Mouse (Mus musculus) limb, embryonic 10.5 days (tissue): ENCODE data around the gene Iffo1. TPM values are rescaled to one million over a fixed set of nuclear protein-coding genes. Genes with fewer than 3 reads are reported as not detected.
"Not testable (repeated sequence)": the region's sequence is repeated elsewhere in the genome, so short reads cannot be mapped to it uniquely, and the experiment has no call there.

ENCODE experiments used
- DNase-seq: peaks from one replicate; pipeline ENCODE4 v3.0.0-alpha.2; 2017; ENCODE audit warnings: low spot score
- H3K27ac ChIP-seq: fragments of 300-500 bp; sonication (generic); 2 replicates; pipeline ENCODE4 v1.5.1; 2016; ENCODE audit warnings: mild to moderate bottlenecking
- H3K27me3 ChIP-seq: fragments of 300-500 bp; sonication (generic); 2 replicates; pipeline ENCODE4 v1.6.1; 2016; ENCODE audit warnings: low read depth, mild to moderate bottlenecking; ENCODE audit not compliant: poor library complexity, severe bottlenecking
- H3K36me3 ChIP-seq: fragments of 300-500 bp; sonication (generic); 2 replicates; pipeline ENCODE4 v1.6.1; 2016; ENCODE audit warnings: mild to moderate bottlenecking, moderate library complexity
- H3K4me1 ChIP-seq: fragments of 300-500 bp; sonication (generic); 2 replicates; pipeline ENCODE4 v1.6.1; 2016
- H3K4me3 ChIP-seq: fragments of 300-500 bp; sonication (generic); 2 replicates; pipeline ENCODE4 v1.5.1; 2016; ENCODE audit warnings: mild to moderate bottlenecking, moderate library complexity
- H3K9me3 ChIP-seq: fragments of 300-500 bp; sonication (generic); replicated peaks from 2 replicates; pipeline ENCODE4 v1.6.1; 2016; ENCODE audit warnings: mild to moderate bottlenecking
- WGBS: fragments of 180-500 bp; shearing (Covaris S2); methylation state at CpG from one replicate; pipeline ENCODE4 v1.1.7; 2016; 5-methylcytosine and 5-hydroxymethylcytosine counted together
- polyA plus RNA-seq: library from polyadenylated mRNA; unstranded; fragments of >200 nt; fragmentation: Nextera tagmentation; extraction: Ambion mirVana; gene quantifications from 2 replicates; pipeline ENCODE4 v1.2.1, GENCODE M21; 2016

Gene Iffo1
- polyA plus RNA-seq, 1 experiment from 2014 or later: 15.5 TPM

- H3K4me3 ChIP-seq: no peak overlapping the region
- no peaks in the 10 kb centered on the region for H3K27me3 ChIP-seq
- no peak overlapping the region for H3K27ac ChIP-seq
- H3K36me3 ChIP-seq: peaks cover 91% of the 10 kb centered on the region
- no peak for DNase-seq
- no peaks in the 10 kb centered on the region for H3K9me3 ChIP-seq
- 85% methylated on average over 3 of the region's 3 CpGs for WGBS
- H3K4me1 ChIP-seq: peaks cover 11% of the 10 kb centered on the region; the same call in 1 of the 2 replicates
Measured at GRCm38 (mm10) chr6:125156491-125156890, 11.4 kb downstream of the Iffo1 start.

DNA sequence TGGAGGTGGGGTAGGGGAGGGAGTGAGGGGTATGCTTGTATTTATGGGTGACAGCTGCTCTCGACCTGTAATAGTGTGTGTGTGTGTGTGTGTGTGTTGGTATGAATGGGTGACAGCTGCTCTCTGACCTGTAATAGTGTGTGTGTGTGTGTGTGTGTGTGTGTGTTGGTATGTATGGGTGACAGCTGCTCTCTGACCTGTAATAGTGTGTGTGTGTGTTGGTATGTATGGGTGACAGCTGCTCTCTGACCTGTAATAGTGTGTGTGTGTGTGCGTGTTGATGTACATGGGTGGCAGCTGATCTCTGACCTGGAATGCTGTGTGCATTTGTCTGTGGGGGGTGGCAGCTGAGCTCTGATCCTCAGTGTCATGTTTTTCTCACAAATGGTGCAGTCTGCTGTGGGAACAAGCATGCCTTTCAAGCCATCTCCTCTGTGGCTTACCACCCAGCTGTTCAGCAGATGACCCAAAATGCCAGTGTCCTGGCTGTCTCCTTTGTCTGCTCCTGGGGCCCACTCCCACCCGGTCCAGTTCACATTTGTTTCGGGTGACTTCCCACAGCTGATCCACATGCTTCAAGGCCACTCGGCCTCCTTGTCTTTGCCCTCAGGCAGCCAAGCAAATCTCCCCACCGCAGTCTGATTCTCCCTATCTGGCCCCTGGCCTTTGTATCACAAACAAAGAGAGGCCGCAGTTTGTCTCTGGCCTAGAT is 12.0 kb downstream of the Iffo1 start:
- DNase-seq: no peak
- peaks cover 13% of the 10 kb centered on the region for H3K4me1 ChIP-seq
- H3K9me3 ChIP-seq: no peaks in the 10 kb centered on the region
- no peak overlapping the region for H3K4me3 ChIP-seq
- no peaks in the 10 kb centered on the region for H3K27me3 ChIP-seq
- H3K36me3 ChIP-seq: peaks cover 91% of the 10 kb centered on the region
- no peak overlapping the region for H3K27ac ChIP-seq
- 84% methylated on average over 7 of the region's 7 CpGs for WGBS

DNA sequence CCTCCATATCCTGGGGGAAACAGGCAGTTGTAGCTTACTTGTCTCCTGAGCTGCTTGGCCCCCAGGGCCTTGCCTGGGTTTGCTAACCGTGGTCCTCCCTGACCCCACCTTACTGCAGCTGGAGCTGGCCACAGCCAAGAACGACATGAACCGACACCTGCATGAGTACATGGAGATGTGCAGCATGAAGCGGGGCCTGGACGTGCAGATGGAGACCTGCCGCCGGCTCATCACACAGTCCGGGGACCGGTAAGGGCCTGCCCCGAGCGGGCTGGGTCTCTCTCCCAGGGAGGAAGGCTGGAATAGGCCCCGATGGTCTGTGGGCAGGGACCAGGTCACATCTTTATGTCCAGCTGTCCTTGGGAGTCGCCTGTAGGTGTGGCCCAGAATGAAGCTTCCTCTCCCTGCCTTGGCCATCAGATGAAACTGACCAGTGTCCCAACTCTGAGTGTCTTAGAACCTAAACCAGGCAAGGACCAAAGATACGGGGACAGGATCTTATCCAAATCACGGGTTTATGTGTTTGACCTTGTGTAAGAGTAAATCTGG is 14.0 kb downstream of the Iffo1 start:
- H3K27ac ChIP-seq: no peak overlapping the region
- WGBS: 93% methylated on average over 15 of the region's 15 CpGs
- H3K27me3 ChIP-seq: no peaks in the 10 kb centered on the region
- peaks cover 27% of the 10 kb centered on the region for H3K4me1 ChIP-seq
- no peak overlapping the region for H3K4me3 ChIP-seq
- H3K9me3 ChIP-seq: no peaks in the 10 kb centered on the region
- H3K36me3 ChIP-seq: peaks cover 90% of the 10 kb centered on the region
- DNase-seq: no peak

DNA sequence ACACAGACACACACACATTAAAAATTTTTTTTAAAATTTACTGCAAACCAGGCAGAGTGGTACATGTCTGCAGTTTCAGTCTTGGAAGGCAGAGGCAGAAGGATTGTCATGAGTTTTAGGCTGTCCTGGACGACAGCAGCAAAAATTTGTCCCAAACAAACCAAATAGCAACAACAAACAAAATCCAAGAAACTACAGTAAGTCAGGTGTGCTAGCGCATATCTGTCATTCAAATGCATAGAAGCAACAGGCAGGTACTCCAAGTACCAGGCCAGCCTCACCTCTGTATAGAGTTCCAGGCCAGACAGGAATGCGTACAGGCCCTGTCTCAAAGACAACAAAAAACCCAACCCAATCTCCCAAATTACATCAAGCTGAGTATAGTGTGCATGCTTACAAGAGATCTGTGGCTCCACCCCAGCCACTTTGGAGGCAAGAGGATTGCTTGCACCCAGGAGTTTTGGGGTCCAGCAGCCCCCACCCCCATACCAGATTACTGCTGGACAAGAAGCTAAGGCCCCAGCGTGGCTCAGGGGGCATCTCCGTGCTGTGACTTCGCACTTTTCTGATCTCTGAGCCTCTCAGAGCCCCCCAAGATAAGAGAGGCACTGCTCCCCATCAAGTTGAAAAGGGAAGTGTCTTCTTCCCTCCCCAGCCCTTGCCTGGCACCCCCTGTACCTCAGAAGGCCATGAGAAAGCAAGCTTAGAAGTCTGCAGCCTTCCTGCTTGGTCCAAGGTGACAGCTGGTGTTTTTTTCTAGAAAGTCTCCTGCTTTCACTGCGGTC is 14.9 kb downstream of the Iffo1 start:
- Histone ChIP-seq H3K27me3 (no peaks in the 10 kb centered on the region), H3K4me1 (peaks cover 29% of the 10 kb centered on the region), H3K27ac (no peak overlapping the region), H3K9me3 (no peaks in the 10 kb centered on the region), H3K36me3 (peaks cover 95% of the 10 kb centered on the region), H3K4me3 (no peak overlapping the region)
- no peak for DNase-seq
- 88% methylated on average over 7 of the region's 7 CpGs for WGBS

DNA sequence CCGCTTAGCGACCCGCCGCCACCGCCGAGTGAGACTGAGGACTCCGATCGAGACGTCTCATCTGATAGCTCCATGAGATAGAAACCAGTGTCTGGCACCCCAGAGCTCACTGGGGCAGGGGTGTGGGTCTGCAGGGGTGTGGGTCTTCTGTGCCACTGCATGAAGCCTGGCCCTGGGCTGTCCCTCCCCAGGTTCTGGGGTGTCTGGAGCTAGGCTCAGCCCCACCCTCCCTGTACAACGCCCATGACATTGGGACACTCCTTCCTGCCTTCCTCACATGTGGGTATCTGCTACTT is 15.5 kb downstream of the Iffo1 start:
- H3K9me3 ChIP-seq: no peaks in the 10 kb centered on the region
- H3K4me3 ChIP-seq: no peak overlapping the region
- DNase-seq: peak; percentile 42
- whole genome bisulfite sequencing: 78% methylated on average over 10 of the region's 10 CpGs
- no peak overlapping the region for H3K27ac ChIP-seq
- peaks cover 29% of the 10 kb centered on the region for H3K4me1 ChIP-seq
- H3K36me3 ChIP-seq: peaks cover 92% of the 10 kb centered on the region
- no peaks in the 10 kb centered on the region for H3K27me3 ChIP-seq

DNA sequence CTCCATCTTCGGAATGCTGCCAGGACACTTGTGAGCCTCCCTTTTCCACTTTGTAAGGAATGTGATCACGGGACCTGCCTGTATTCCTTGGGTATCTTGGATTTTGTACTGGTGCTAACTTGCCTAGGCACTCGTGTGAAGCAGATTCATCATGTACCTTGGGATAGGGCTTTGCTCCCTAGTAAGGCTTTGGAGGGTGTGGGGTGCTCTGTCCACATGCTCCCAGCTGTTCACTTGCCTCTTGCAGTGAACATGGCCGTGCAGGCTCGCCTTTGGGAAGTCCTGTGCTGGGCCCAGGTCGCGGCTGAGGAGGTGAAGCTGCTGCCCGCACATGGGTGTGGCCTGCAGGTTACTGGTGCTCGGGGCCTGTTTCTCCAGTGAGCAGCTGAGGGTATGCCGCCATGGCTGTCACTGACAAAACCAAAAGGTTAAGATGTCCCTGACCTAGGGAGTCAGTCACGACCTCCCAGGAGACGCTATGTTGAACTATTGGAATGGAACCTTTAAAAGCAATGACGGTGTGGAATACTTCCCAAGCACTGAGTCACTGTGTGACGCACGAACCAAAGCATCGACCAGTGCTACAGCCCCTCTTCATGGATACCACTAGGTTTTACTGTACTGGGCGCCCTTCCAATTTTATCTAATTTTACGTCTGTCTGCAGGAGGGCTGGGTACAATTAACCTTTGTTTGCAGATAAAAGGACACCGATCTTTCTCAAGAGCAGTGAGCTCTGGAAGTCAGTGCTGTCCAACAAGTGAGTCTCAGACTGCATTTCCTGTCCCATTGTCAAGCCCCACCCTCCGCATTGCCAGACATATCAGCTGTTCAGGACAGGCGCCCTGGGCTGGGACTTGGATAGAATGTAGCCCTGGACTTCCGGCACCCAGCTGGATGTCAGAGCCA is 16.1 kb downstream of the Iffo1 start:
- H3K27ac ChIP-seq: no peak overlapping the region
- whole genome bisulfite sequencing: 17% methylated on average over 22 of the region's 22 CpGs
- peaks cover 31% of the 10 kb centered on the region for H3K4me1 ChIP-seq

GRCm38 (mm10) chr6:125161971-125162370 is 16.9 kb downstream of the Iffo1 start:
- Histone ChIP-seq H3K4me1 (peaks cover 40% of the 10 kb centered on the region), H3K36me3 (peaks cover 80% of the 10 kb centered on the region)
- 17% methylated on average over 4 of the region's 5 CpGs for WGBS
- peak; percentile 69 for DNase-seq
- H3K27ac ChIP-seq, H3K4me3 ChIP-seq, H3K9me3 ChIP-seq, H3K27me3 ChIP-seq: not testable (repeated sequence)

More for the DNA sequence above, 16.1 kb downstream of the Iffo1 start:
- DNase-seq: peak; percentile 67
- H3K36me3 ChIP-seq: peaks cover 87% of the 10 kb centered on the region
- no peaks in the 10 kb centered on the region for H3K27me3 ChIP-seq
- no peaks in the 10 kb centered on the region for H3K9me3 ChIP-seq
- 0 out of 2 replicates have a peak overlapping the region, but pooled peaks have one; percentile 7 for H3K4me3 ChIP-seq

DNA sequence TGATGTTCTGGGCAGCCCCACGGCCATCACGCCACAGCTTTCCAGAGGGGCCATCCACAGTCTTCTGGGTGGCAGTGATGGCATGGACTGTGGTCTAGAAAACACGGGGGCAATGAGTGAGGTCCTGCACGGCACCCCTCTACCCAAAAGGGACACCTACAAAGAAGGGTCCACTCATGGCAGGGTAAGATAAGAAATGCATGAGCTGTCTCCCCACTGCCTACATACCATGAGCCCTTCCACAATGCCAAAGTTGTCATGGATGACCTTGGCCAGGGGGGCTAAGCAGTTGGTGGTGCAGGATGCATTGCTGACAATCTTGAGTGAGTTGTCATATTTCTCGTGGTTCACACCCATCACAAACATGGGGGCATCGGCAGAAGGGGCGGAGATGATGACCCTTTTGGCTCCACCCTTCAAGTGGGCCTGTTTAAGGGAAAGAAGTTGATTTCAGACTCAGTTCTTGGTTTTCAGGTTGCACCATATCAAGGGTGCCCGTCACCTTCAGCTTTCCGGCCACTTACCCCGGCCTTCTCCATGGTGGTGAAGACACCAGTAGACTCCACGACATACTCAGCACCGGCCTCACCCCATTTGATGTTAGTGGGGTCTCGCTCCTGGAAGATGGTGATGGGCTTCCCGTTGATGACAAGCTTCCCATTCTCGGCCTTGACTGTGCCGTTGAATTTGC is 17.7 kb downstream of the Iffo1 start:
- H3K9me3 ChIP-seq, DNase-seq, H3K27me3 ChIP-seq, H3K27ac ChIP-seq: not testable (repeated sequence)
- Histone ChIP-seq H3K4me1 (peaks cover 48% of the 10 kb centered on the region), H3K36me3 (peaks cover 80% of the 10 kb centered on the region), H3K4me3 (peak overlapping the region; percentile 15; the same call in 1 of the 2 replicates)
- 81% methylated on average over 13 of the region's 16 CpGs for WGBS

- peaks cover 83% of the 10 kb centered on the region for H3K36me3 ChIP-seq
- H3K4me1 ChIP-seq: peaks cover 52% of the 10 kb centered on the region
- peak; percentile 55 for DNase-seq
- no peaks in the 10 kb centered on the region for H3K9me3 ChIP-seq
- peak overlapping the region; percentile 98 for H3K27ac ChIP-seq
- H3K4me3 ChIP-seq: peak overlapping the region; percentile 74
- WGBS: 7% methylated on average over 20 of the region's 20 CpGs
- no peaks in the 10 kb centered on the region for H3K27me3 ChIP-seq
Measured at GRCm38 (mm10) chr6:125163801-125164657, 19.0 kb downstream of the Iffo1 start.

GRCm38 (mm10) chr6:125164672-125165327 is 19.8 kb downstream of the Iffo1 start:
- Histone ChIP-seq H3K27me3 (no peaks in the 10 kb centered on the region), H3K27ac (peak overlapping the region; percentile 98), H3K4me3 (peak overlapping the region; percentile 74), H3K36me3 (peaks cover 83% of the 10 kb centered on the region), H3K9me3 (no peaks in the 10 kb centered on the region), H3K4me1 (peaks cover 52% of the 10 kb centered on the region)
- whole genome bisulfite sequencing: under 1% methylated on average over 39 of the region's 39 CpGs
- peak; percentile 86 for DNase-seq

DNA sequence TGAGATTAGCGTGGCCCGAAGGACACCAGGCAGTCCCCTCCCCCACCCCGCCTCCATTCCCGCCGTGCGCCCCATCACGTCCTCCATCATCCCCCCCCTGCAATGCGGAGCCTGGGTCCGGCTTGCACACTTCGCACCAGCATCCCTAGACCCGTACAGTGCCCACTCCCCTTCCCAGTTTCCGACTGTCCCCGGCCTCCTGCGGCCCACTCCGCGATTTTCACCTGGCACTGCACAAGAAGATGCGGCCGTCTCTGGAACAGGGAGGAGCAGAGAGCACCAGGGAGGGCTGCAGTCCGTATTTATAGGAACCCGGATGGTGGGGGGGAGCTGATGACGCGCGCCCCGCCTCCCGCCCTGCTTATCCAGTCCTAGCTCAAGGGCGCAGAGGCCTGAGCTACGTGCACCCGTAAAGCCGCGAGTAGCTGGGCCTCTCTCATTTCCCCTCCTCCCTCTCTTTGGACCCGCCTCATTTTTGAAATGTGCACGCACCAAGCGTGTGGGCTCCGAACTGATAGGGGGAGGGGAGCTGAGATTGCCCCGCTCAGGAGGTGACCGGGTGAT is 20.4 kb downstream of the Iffo1 start:
- under 1% methylated on average over 36 of the region's 36 CpGs for WGBS
- H3K36me3 ChIP-seq: peaks cover 83% of the 10 kb centered on the region
- peaks cover 52% of the 10 kb centered on the region for H3K4me1 ChIP-seq

More for the DNA sequence above, 20.4 kb downstream of the Iffo1 start:
- peak overlapping the region; percentile 74 for H3K4me3 ChIP-seq
- no peaks in the 10 kb centered on the region for H3K9me3 ChIP-seq
- peak; percentile 98 for DNase-seq
- no peaks in the 10 kb centered on the region for H3K27me3 ChIP-seq
- peak overlapping the region; percentile 98 for H3K27ac ChIP-seq
